Mouse (Mus musculus): ENCODE measurements at regions not wholly inside any gene's neighbourhood (a gene's known extent, or its start where the extent isn't known, plus 50 kb on each side); places are given as distances from the start of the nearest gene placed in this dataset.

GRCm38 (mm10) chr15:15860315-15860714 is 868.2 kb upstream of the Cdh9 start:
- Histone ChIP-seq H3K79me2 (ENCODE audit: control insufficient read depth, insufficient read depth, low read length, poor library complexity) (no peaks in the 10 kb centered on the region), H3K36me3 (ENCODE audit: control insufficient read depth in 1 of 2, insufficient read depth in 2 of 2, low read length in 2 of 2) (peaks cover 0 to 5% of the 10 kb centered on the region in 2 experiments; a peak in 1 of 4 replicates), H3K27ac (ENCODE audit: control insufficient read depth, low read depth, low read length) (no peak overlapping the region), H3K9ac (ENCODE audit: control insufficient read depth, low read depth, low read length, poor library complexity, severe bottlenecking) (no peak overlapping the region), H3K9me3 (replicated peaks; ENCODE audit: insufficient read depth, low read length) (no peaks in the 10 kb centered on the region), H3K27me3 (ENCODE audit: control insufficient read depth in 1 of 2, insufficient read depth in 2 of 2, low read length in 2 of 2) (no peaks in the 10 kb centered on the region), H3K4me1 (ENCODE audit: control insufficient read depth in 1 of 2, insufficient read depth in 2 of 2, low read length in 2 of 2) (peaks cover 0 to 5% of the 10 kb centered on the region in 2 experiments; a peak in 2 of 4 replicates), H3K4me3 (ENCODE audit: control insufficient read depth in 1 of 2, insufficient read depth in 1 of 2, low read depth in 2 of 2, low read length in 2 of 2) (no peak overlapping the region)
- TF ChIP-seq ETS1 (IDR thresholded peaks at IDR 0.05; ENCODE audit: low read depth, low read length) (peak; percentile 62), KAT2A (conservative IDR thresholded peaks at IDR 0.05; ENCODE audit: low read depth, low read length) (no peak), ZMIZ1 (IDR thresholded peaks at IDR 0.05; ENCODE audit: low read depth, low read length) (no peak), TCF12 (IDR thresholded peaks at IDR 0.05; ENCODE audit: low read depth, low read length) (peak; percentile 70; the same call in 1 of the 2 replicates), EP300 (IDR thresholded peaks at IDR 0.05; ENCODE audit: low read depth in 1 of 2, low read length in 2 of 2) (peak; percentile 61 to 71), SIN3A (IDR thresholded peaks at IDR 0.05; ENCODE audit: low read length) (no peak), MXI1 (IDR thresholded peaks at IDR 0.05; ENCODE audit: low read depth, low read length) (no peak), GATA1 (IDR thresholded peaks at IDR 0.05; ENCODE audit: low read depth, low read length) (peak; percentile 73)
- peak; percentile 25 for DNase-seq (ENCODE audit: low read depth, low spot score)

GRCm38 (mm10) chr15:15873461-15873860 is 855.1 kb upstream of the Cdh9 start:
- Histone ChIP-seq H3K79me2 (ENCODE audit: control insufficient read depth, insufficient read depth, low read length, poor library complexity) (no peaks in the 10 kb centered on the region), H3K36me3 (ENCODE audit: control insufficient read depth in 1 of 2, insufficient read depth in 2 of 2, low read length in 2 of 2) (peaks cover 0 to 5% of the 10 kb centered on the region in 2 experiments; a peak in 2 of 4 replicates), H3K9me3 (replicated peaks; ENCODE audit: insufficient read depth, low read length) (no peaks in the 10 kb centered on the region), H3K27me3 (ENCODE audit: control insufficient read depth in 1 of 2, insufficient read depth in 2 of 2, low read length in 2 of 2) (no peaks in the 10 kb centered on the region), H3K4me1 (ENCODE audit: control insufficient read depth in 1 of 2, insufficient read depth in 2 of 2, low read length in 2 of 2) (peaks cover 0 to 3% of the 10 kb centered on the region in 2 experiments; a peak in 2 of 4 replicates), H3K9ac (ENCODE audit: control insufficient read depth, low read depth, low read length, poor library complexity, severe bottlenecking) (no peak overlapping the region), H3K4me3 (ENCODE audit: control insufficient read depth in 1 of 2, insufficient read depth in 1 of 2, low read depth in 2 of 2, low read length in 2 of 2) (no peak overlapping the region), H3K27ac (ENCODE audit: control insufficient read depth, low read depth, low read length) (no peak overlapping the region)
- TF ChIP-seq EP300 (IDR thresholded peaks at IDR 0.05; ENCODE audit: low read depth in 1 of 2, low read length in 2 of 2) (peak; percentile 12 to 65; a peak in 3 of 4 replicates), POLR2A (IDR thresholded peaks at IDR 0.05; ENCODE audit: control insufficient read depth in 1 of 2, insufficient read depth in 1 of 2, low read depth in 1 of 2, low read length in 2 of 2, poor library complexity in 1 of 2) (no peak), GATA1 (IDR thresholded peaks at IDR 0.05; ENCODE audit: low read depth, low read length) (peak; percentile 25; the same call in 1 of the 2 replicates), ETS1 (IDR thresholded peaks at IDR 0.05; ENCODE audit: low read depth, low read length) (peak; percentile 51; the same call in 1 of the 2 replicates)
- peak; percentile 38 for DNase-seq (ENCODE audit: low read depth, low spot score)
